Mouse (Mus musculus): Measurements from ENCODE around the gene Pcgf1.
A peak's percentile ranks its signal among the peaks of the same experiment; 100 is the strongest.

The Pcgf1 gene

DNA sequence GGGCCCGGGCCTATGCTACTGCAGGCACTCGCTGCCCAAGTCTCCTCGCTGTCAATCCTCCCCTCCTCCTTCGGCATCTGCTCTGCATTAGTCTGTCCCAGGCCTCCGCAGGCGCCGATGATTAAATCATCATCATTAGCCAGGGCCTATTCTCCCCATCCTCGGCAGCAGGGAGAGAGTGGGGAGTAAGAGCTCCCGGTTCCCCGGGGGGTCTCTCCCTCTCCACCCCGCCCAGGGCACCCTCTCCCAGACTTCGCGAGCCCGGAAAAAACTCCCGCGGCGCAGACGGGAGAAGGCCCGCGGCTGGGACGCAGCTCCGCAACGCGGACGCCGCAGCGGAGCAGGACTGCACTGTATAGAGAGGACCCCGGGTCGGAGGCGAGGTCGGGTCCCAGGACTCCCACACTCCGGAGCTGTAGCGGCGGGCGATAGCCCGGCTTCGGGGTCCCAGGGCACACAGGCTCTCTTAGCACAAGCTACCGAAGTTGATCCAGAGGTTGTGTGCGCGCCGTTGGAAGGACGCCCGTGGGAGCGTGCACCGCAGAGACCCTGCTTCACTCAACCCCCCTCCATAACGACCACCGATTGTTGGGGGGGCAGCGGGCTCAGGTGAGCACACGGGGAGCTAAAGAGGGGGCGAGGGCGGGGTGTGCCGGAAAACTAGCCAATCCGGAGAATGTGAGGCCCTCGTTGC, at the start of gene Pcgf1:
Pcgf1 (plus strand) TSS at position 240 of the 694 bp plus-strand sequence.
- DNase-seq (ENCODE audit: low spot score in 2 of 2): no peak

DNA sequence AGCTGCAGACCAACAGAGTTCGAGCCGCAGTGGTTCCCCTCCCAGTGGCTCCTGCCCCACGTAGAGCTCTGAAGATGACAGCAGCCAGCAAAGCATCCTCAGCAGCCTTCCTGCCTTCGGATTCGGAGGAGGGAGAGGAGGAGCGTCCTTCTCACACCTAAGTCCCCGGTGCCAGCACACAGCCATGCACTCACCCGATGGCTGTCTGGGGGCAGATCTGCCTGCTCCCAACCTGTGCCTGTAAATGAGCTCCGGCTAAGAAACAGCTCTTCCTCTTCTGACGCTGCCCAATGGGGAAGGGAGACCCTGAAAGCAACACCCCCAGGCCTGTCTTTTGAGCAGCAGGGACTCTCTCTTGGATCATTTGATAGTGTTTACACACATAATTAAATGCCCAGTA, 47.9 kb upstream of the Pcgf1 start:
- DNase-seq (ENCODE audit: low spot score in 2 of 2): no peak

GRCm38 (mm10) chr6:83031111-83031510, 46.6 kb upstream of the Pcgf1 start:
- no peak for DNase-seq (ENCODE audit: low spot score in 2 of 2)

- DNase-seq (ENCODE audit: low spot score in 2 of 2): no peak
Observed at GRCm38 (mm10) chr6:83031921-83032590, 45.6 kb upstream of the Pcgf1 start.

- peak in 1 of 2 experiments; percentile 32 for DNase-seq (ENCODE audit: low spot score in 2 of 2)
Observed at GRCm38 (mm10) chr6:83032769-83033191, 44.9 kb upstream of the Pcgf1 start.

DNA sequence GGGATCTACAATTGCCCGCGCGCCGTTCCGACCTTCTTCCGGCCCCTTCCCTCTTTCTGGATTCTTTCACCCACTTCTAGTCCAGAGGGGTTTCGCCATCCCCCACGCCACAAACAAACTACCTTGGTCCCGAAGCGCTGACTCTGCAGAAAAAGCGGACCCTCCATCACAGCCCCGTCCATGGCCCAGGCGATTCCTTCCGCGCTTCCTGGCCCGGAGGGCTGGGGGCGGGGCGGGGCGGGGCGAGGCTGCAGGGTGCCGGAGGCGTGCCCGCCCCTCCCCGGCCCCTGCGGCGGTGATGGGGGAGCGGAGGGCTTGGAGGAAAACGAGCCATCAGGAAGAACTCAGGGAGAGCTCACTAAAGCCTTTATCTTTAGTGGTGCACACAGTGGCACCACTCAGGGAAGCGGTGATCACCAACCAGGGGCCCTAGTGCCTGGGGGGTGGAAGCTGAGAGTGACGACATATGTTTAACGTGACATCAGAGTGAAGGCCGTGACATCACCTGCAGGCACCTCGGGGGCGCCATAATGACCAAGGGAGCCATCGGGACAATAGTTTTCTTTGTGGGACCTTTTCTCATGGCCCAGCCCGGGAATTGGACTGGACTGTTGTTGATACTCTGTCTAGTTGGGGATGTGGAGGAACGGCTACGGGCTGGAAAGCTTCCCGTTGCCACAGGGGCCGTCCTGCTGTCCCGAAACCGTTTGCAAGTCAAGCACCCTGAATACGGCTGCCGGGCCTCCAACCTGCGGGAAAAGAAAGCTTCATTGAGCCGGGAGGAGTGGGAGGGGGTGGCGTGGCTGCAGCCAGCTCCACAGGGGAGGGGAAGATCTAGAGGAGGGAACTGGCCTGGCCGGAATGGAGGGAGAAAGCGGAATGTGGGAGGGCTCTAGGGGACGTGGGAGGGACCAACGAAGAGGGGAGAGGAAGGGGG, 44.2 kb upstream of the Pcgf1 start, which contains the start of the genes Dok1 and Loxl3:
Dok1 (minus strand) TSS at position 223 of the 937 bp plus-strand sequence.
Loxl3 (plus strand) TSS at position 925 of the 937 bp plus-strand sequence.
- DNase-seq (ENCODE audit: low spot score in 2 of 2): peak; percentile 60 to 71

GRCm38 (mm10) chr6:83034463-83035055, 43.1 kb upstream of the Pcgf1 start:
- DNase-seq (ENCODE audit: low spot score in 2 of 2): no peak

DNA sequence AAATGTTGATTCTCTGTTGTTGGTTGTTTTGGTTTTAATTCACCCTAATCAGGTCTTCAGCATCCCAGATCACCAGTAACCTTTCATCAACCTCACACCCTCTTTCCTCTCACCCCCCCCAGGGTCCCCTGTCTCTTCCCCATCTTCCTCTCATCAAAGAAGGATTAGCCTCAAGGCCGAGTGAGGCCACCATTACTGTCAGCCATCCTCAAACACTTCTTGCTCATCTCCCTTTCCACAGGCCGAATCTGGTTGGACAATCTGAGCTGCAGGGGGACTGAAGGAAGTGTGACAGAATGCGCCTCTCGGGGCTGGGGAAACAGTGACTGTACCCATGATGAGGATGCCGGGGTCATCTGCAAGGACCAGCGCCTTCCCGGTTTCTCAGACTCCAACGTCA, 40.5 kb upstream of the Pcgf1 start:
- no peak for DNase-seq (ENCODE audit: low spot score in 2 of 2)

GRCm38 (mm10) chr6:83038496-83039012, 39.1 kb upstream of the Pcgf1 start:
- DNase-seq (ENCODE audit: low spot score in 2 of 2): peak; percentile 87 to 90

- DNase-seq (ENCODE audit: low spot score in 2 of 2): no peak
Observed at GRCm38 (mm10) chr6:83040601-83041000, 37.1 kb upstream of the Pcgf1 start.

GRCm38 (mm10) chr6:83043561-83043960, 34.1 kb upstream of the Pcgf1 start:
- no peak for DNase-seq (ENCODE audit: low spot score in 2 of 2)

DNA sequence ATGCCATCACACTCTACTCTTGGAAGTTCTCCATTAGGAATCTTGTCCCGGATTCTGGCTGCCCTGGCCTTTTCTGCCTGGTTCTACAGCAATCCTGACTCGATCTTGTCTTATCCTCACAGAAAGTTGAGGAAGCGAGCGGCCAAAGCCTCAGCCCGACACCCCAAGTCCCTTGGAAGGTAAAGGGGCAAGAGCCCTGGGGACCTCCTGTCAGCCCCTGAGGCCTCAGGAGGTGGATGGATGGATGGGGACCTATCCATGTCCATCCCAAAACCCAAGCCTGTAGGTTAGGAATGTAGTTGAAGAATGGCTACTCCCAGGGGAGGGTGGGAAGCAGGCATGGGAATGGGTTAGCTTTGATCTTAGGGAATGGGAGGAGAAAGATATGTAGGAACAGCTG, 33.7 kb upstream of the Pcgf1 start:
- DNase-seq (ENCODE audit: low spot score in 2 of 2): no peak

GRCm38 (mm10) chr6:83044742-83045141, 32.9 kb upstream of the Pcgf1 start:
- no peak for DNase-seq (ENCODE audit: low spot score in 2 of 2)

DNA sequence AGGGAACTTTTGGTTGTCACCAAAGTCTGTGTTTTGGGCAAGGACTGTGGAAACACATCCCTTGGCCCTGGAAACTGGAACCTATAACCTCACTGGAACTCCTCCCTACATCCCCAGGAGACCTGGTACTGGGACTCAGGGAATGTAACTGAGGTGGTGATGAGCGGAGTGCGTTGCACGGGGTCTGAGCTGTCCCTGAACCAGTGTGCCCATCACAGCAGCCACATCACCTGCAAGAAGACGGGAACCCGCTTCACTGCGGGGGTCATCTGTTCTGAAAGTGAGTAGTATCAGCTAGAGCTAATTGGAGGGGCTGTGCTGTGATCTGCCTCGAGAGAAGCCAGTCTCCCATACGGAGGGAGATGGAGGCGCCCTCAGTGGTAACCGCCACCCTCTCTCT, 28.3 kb upstream of the Pcgf1 start:
- no peak for DNase-seq (ENCODE audit: low spot score in 2 of 2)

DNA sequence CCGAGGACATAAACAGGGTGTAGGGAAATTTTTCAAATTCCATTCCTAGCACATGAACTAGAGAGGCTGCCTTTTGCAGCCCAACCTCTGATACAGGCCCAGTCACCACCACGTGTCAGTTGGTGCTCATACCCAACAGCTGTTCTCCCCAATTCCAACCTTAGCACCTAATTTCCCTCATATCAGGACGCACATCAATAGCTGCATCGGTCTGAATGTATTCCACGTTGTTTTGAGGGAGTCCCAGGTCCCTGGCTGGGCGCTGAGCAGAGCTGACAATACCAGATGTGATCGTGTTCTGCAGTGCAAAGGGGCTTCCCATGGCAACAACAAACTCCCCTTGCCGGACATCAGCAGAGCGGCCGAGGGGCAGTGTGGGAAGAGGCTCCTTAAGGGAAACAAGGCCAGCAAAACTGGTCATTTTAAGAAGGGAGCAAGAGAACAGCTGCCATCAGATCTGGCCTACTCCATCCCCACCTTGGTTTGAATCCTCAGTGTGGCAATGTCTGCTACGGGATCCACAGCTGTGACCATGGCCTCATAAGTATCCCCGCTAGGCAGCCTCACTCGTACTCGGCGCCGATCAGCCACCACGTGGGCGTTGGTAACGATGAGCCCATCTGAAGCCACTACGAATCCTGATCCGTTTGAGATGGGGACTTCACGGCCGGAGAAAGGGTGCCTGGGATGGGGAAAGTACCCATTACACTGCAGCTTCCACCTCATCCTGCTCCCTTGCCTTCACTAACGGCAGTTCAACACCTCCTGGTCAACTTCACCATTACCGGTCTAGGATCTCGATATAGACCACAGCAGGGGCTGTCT, 24.3 kb upstream of the Pcgf1 start:
- peak; percentile 71 to 72 for DNase-seq (ENCODE audit: low spot score in 2 of 2)

DNA sequence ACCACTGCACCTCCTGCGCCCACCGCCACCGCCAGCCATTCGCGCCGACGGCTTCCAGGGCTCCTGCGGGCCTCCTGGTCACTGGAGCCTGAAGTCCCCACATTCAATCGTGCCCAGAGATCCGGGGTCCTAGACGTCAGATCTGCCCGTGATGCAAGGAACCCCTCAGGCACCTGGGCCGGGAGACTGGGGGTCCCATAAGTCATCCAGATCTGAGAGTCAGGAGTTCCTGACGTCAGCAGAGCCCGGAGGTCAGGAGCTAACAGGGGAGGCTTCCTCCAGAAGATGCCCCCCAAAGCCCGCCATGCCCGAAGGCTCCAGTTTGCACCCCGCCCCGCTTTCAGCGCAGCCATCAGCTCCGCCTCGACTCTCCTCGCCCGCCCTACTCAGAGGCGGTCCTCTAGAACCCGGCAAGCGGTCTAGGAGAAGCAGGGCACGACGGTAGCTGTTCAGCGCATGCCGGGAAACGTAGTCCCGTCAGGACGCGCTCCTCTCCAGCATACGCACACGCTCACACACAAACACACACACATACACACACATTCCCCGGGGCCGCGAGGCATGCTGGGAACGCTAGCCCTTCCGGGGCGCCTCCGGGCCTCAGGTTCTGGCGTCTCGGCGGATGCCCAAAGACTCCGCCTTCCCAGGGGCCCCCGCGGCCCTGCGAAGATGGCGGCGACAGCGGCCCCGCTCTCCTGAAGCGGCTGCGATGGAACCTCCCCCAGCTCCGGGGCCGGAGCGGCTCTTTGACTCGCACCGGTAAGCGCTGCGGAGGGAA, 23.4 kb upstream of the Pcgf1 start, which contains the start of gene Aup1:
Aup1 (plus strand) TSS at position 448 of the 778 bp plus-strand sequence.
- DNase-seq (ENCODE audit: low spot score in 2 of 2): peak; percentile 97 to 99

DNA sequence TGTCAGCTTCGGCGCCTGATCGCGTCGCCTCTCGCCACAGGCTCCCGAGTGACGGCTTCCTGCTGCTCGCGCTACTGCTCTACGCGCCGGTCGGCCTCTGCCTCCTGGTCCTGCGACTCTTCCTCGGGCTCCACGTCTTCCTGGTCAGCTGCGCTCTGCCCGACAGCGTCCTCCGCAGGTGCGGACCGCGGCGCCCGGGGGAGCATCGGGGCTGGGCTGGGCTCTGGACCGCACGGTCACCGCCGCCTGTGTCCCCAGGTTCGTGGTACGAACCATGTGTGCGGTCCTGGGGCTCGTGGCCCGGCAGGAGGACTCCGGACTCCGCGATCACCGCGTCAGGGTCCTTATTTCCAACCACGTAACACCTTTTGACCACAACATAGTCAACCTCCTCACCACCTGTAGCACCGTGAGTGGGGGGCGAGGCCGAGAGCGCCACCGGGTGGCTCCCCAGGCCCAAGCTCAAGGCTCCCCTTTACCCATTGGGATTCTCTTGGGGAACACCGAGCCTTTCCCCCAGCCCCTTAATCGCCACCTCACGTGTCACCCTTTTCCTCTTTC, 22.7 kb upstream of the Pcgf1 start, which contains the start of gene Htra2:
Htra2 (minus strand) TSS at position 403 of the 561 bp plus-strand sequence.
- DNase-seq (ENCODE audit: low spot score in 2 of 2): peak in 1 of 2 experiments; percentile 54

DNA sequence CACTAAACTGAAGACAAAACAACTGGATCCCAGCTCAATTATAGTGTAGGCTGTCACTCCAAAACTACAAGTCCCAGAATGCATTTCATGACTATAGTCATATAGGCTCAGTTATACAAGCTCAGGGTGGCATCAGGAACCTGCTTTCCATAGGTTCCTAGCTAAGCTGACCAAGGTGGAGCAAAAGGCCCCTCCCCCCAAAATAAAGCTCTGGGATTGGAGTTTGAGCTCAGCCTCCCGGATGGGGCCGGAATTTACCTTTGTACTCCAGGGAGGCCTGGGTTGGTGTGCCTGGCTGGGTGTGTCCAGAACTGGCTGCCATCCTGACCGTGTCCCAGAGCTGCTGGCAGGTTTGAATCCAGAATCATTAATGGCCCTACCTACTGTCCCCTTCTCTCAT, 19.9 kb upstream of the Pcgf1 start, which contains the start of gene Dqx1:
Dqx1 (plus strand) TSS at position 55 of the 400 bp plus-strand sequence.
- no peak for DNase-seq (ENCODE audit: low spot score in 2 of 2)

GRCm38 (mm10) chr6:83058725-83059124, 18.9 kb upstream of the Pcgf1 start:
- no peak for DNase-seq (ENCODE audit: low spot score in 2 of 2)

Data from right cerebral cortex, postnatal 10 days (tissue).